Mouse (Mus musculus): ENCODE measurements around the gene Iqschfp.

DNA sequence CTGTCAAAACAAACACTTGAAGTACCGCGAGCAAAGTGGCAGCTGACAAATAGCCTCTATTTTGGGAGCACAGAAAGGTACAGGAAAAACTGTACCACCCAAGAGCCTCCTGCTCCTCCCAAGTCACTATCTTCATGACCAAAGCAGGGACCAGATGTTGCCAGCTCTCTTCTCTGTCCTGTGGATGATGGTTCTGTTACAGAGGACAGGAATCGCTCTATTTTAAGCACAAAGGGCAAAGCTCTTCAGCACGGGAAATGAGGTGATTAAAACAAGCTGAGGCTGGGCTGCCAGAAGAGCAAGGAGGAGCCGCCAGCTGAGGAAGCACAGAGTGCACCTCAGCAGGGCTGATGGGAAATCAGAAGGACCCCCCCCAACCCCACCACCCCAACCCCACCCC is 561.2 kb downstream of the Iqschfp start:
- TF ChIP-seq CTCF (IDR thresholded peaks at IDR 0.05; ENCODE audit: control insufficient read depth, insufficient read depth, insufficient read length) (no peak), CEBPB (IDR thresholded peaks at IDR 0.05; ENCODE audit: low read depth) (no peak), MAX (IDR thresholded peaks at IDR 0.05) (no peak), USF1 (IDR thresholded peaks at IDR 0.05; ENCODE audit: low read depth) (no peak), FOSL1 (IDR thresholded peaks at IDR 0.05; ENCODE audit: insufficient read depth, low read length, poor library complexity, severe bottlenecking) (no peak), MYOG (IDR thresholded peaks at IDR 0.05; ENCODE audit: control insufficient read depth, extremely low read depth, insufficient read length) (no peak), MYOD1 (IDR thresholded peaks at IDR 0.05; ENCODE audit: control insufficient read depth, insufficient read length, low read depth) (no peak)

Measured in C2C12 (cell line).